Mouse (Mus musculus): ENCODE measurements at regions not wholly inside any gene's neighbourhood (a gene's known extent, or its start where the extent isn't known, plus 50 kb on each side); places are given as distances from the start of the nearest gene placed in this dataset.

DNA sequence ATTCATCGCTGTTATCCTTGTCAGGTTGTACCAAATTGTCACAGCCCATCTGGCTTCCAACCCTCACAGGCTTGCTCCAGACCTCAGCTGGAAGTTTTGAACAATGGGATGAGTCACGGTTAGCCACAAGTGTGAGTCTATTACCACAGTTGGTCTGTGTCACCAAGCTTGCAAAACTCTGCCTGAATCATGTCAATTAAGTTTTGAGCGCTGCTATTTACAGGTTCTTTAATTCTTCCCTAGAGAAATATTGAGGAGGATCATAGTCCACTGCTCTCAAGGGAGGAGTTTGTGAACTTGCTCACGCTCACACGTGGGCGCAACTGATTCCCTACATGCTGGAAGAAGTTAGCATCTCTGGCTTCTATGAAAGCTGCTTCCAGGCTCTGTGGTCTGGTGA is 292.6 kb downstream of the Lmo4 start:
- TF ChIP-seq CTCF (IDR thresholded peaks at IDR 0.05) (no peak), EP300 (IDR thresholded peaks at IDR 0.05) (no peak)

Measured in lung, postnatal 0 days (tissue).